In genomic region chr9:66594061-66594460, GRCm38 (mm10) we compare ENCODE assay signal across 8 mouse cellular contexts. TPM values are rescaled to one million over a fixed set of nuclear protein-coding genes. Genes with fewer than 3 reads are reported as not detected.
DNase-seq lines count a peak whose midpoint lies in the region; ATAC-seq and TF ChIP-seq lines count a peak whose summit lies in the region.

No protein-coding gene starts in this region.

- H3K27me3 ChIP-seq in forebrain, embryonic 11.5 days (ENCODE audit: control insufficient read depth, insufficient read depth, low read length) = no peaks in the 10 kb centered on the region
- H3K27me3 ChIP-seq in forebrain, embryonic 16.5 days (replicated peaks; ENCODE audit: control insufficient read depth, insufficient read depth, low read length) = no peaks in the 10 kb centered on the region
- no peaks in the 10 kb centered on the region for H3K27me3 ChIP-seq in intestine, embryonic 14.5 days (replicated peaks; ENCODE audit: control insufficient read depth, insufficient read depth, low read length)
- H3K27me3 ChIP-seq in liver, embryonic 14.5 days (ENCODE audit: control insufficient read depth, insufficient read depth, low read length) = no peaks in the 10 kb centered on the region

- H3K27ac ChIP-seq in forebrain, embryonic 11.5 days (ENCODE audit: low read depth, low read length) = no peak overlapping the region
- H3K27ac ChIP-seq in forebrain, embryonic 16.5 days (ENCODE audit: low read length) = no peak overlapping the region
- peak overlapping the region; percentile 98; the same call in 1 of the 2 replicates for H3K27ac ChIP-seq in intestine, embryonic 14.5 days (ENCODE audit: low read depth)
- H3K27ac ChIP-seq in liver, embryonic 14.5 days = no peak overlapping the region

- H3K9ac ChIP-seq in forebrain, embryonic 11.5 days (ENCODE audit: low read length) = no peak overlapping the region
- no peak overlapping the region for H3K9ac ChIP-seq in forebrain, embryonic 16.5 days (replicated peaks; ENCODE audit: low read depth, low read length)
- no peak overlapping the region for H3K9ac ChIP-seq in intestine, embryonic 14.5 days (ENCODE audit: low read length)
- no peak overlapping the region for H3K9ac ChIP-seq in liver, embryonic 14.5 days (replicated peaks)

- no peak for TF ChIP-seq EP300 in liver, embryonic 14.5 days (IDR thresholded peaks at IDR 0.05; ENCODE audit: low read depth)

- ATAC-seq in forebrain, embryonic 11.5 days (replicated peaks; ENCODE audit: low FRiP score) = no peak
- ATAC-seq in forebrain, embryonic 16.5 days = no peak
- no peak for ATAC-seq in intestine, embryonic 14.5 days (replicated peaks; ENCODE audit: low FRiP score, low TSS enrichment, low read depth)
- ATAC-seq in liver, embryonic 14.5 days (ENCODE audit: insufficient read depth) = no peak
- ATAC-seq in frontal cortex, adult (ENCODE audit: low TSS enrichment) = no peak

- peak overlapping the region; percentile 64; the same call in 1 of the 2 replicates for H3K4me2 ChIP-seq in forebrain, embryonic 11.5 days (ENCODE audit: low read depth, low read length, severe bottlenecking)
- H3K4me2 ChIP-seq in forebrain, embryonic 16.5 days (ENCODE audit: low read length) = no peak overlapping the region; the same call in 1 of the 2 replicates
- H3K4me2 ChIP-seq in intestine, embryonic 14.5 days (ENCODE audit: low read length) = peak overlapping the region; percentile 69
- peak overlapping the region; percentile 88 for H3K4me2 ChIP-seq in liver, embryonic 14.5 days (ENCODE audit: low read depth)

- H3K9me3 ChIP-seq in forebrain, embryonic 11.5 days (ENCODE audit: control insufficient read depth, low read length) = no peaks in the 10 kb centered on the region
- H3K9me3 ChIP-seq in forebrain, embryonic 16.5 days (ENCODE audit: control insufficient read depth, low read length) = no peaks in the 10 kb centered on the region
- H3K9me3 ChIP-seq in intestine, embryonic 14.5 days (ENCODE audit: control insufficient read depth, low read length) = no peaks in the 10 kb centered on the region
- H3K9me3 ChIP-seq in liver, embryonic 14.5 days (ENCODE audit: control insufficient read depth, low read length) = no peaks in the 10 kb centered on the region

- H3K4me3 ChIP-seq in forebrain, embryonic 11.5 days (ENCODE audit: low read depth, low read length) = no peak overlapping the region
- no peak overlapping the region for H3K4me3 ChIP-seq in forebrain, embryonic 16.5 days (replicated peaks; ENCODE audit: low read length)
- H3K4me3 ChIP-seq in intestine, embryonic 14.5 days (ENCODE audit: low read depth, low read length) = no peak overlapping the region; the same call in 1 of the 2 replicates
- peak overlapping the region in 1 of 2 experiments; percentile 96; a peak in 1 of 4 replicates for H3K4me3 ChIP-seq in liver, embryonic 14.5 days (ENCODE audit: insufficient read depth in 1 of 2, low read depth in 2 of 2, low read length in 2 of 2)

- WGBS in forebrain, embryonic 11.5 days = 60% methylated on average over 3 of the region's 3 CpGs
- WGBS in forebrain, embryonic 16.5 days = 57% methylated on average over 3 of the region's 3 CpGs
- WGBS in intestine, embryonic 14.5 days = 65% methylated on average over 3 of the region's 3 CpGs
- WGBS in liver, embryonic 14.5 days (ENCODE audit: insufficient replicate concordance) = 34% methylated on average over 3 of the region's 3 CpGs

- H3K36me3 ChIP-seq in forebrain, embryonic 11.5 days (ENCODE audit: control insufficient read depth, insufficient read depth, low read length) = no peaks in the 10 kb centered on the region
- no peaks in the 10 kb centered on the region for H3K36me3 ChIP-seq in forebrain, embryonic 16.5 days (ENCODE audit: control insufficient read depth, insufficient read depth)
- H3K36me3 ChIP-seq in intestine, embryonic 14.5 days (ENCODE audit: control insufficient read depth, insufficient read depth, low read length) = no peaks in the 10 kb centered on the region
- H3K36me3 ChIP-seq in liver, embryonic 14.5 days (replicated peaks; ENCODE audit: control insufficient read depth, insufficient read depth, low read depth) = no peaks in the 10 kb centered on the region

- no peak for DNase-seq in forebrain, embryonic 11.5 days (ENCODE audit: low spot score)
- peak; percentile 26 for DNase-seq in A20 (ENCODE audit: low read depth, low spot score)
- DNase-seq in intestine, embryonic 14.5 days (ENCODE audit: low spot score) = no peak
- no peak for DNase-seq in liver, embryonic 14.5 days (ENCODE audit: low read depth in 3 of 3, low spot score in 3 of 3)
- no peak for DNase-seq in layer of hippocampus, adult 11-12 months (ENCODE audit: low spot score)
- DNase-seq in cerebellum, postnatal 25 days = no peak

- H3K4me1 ChIP-seq in forebrain, embryonic 11.5 days (replicated peaks; ENCODE audit: control insufficient read depth, insufficient read depth, low read length) = peaks cover 10% of the 10 kb centered on the region
- H3K4me1 ChIP-seq in forebrain, embryonic 16.5 days (replicated peaks; ENCODE audit: control insufficient read depth, insufficient read depth, low read length) = peaks cover 26% of the 10 kb centered on the region
- H3K4me1 ChIP-seq in intestine, embryonic 14.5 days (replicated peaks; ENCODE audit: control insufficient read depth, insufficient read depth, low read length) = peaks cover 36% of the 10 kb centered on the region
- H3K4me1 ChIP-seq in liver, embryonic 14.5 days (replicated peaks; ENCODE audit: control insufficient read depth in 2 of 2, insufficient read depth in 2 of 2, low read length in 1 of 2) = peaks cover 4 to 23% of the 10 kb centered on the region in 2 experiments

- TF ChIP-seq CTCF in liver, embryonic 14.5 days (IDR thresholded peaks at IDR 0.05; ENCODE audit: low read depth) = no peak

RNA-seq across cellular contexts. Expression of gene Usp3, which starts 1.1 kb away (rescaled TPM):
- polyA plus RNA-seq in forebrain, embryonic 11.5 days (2014; fragmentation: Nextera tagmentation; extraction: Ambion mirVana) = 92.4 and 99.8 TPM in 2 replicates
- 93.0 and 110 TPM in 2 replicates for polyA plus RNA-seq in forebrain, embryonic 16.5 days (2015; fragmentation: Nextera tagmentation; extraction: Ambion mirVana)
- polyA plus RNA-seq in intestine, embryonic 14.5 days (2014; fragmentation: Nextera tagmentation; extraction: Ambion mirVana) = 83.6 and 97.6 TPM in 2 replicates
- 3.6 and 6.7 TPM in 2 replicates for polyA plus RNA-seq in liver, embryonic 14.5 days (2012; rRNA removed)
- 14.8 TPM in 2 replicates for polyA plus RNA-seq in liver, embryonic 14.5 days (2014; fragmentation: Nextera tagmentation; extraction: Ambion mirVana)
